Mouse (Mus musculus): Measurements from ENCODE around the gene Chrna9.
"Not testable (repeated sequence)": the region's sequence is repeated elsewhere in the genome, so short reads cannot be mapped to it uniquely, and the experiment has no call there.

Gene Chrna9

DNA sequence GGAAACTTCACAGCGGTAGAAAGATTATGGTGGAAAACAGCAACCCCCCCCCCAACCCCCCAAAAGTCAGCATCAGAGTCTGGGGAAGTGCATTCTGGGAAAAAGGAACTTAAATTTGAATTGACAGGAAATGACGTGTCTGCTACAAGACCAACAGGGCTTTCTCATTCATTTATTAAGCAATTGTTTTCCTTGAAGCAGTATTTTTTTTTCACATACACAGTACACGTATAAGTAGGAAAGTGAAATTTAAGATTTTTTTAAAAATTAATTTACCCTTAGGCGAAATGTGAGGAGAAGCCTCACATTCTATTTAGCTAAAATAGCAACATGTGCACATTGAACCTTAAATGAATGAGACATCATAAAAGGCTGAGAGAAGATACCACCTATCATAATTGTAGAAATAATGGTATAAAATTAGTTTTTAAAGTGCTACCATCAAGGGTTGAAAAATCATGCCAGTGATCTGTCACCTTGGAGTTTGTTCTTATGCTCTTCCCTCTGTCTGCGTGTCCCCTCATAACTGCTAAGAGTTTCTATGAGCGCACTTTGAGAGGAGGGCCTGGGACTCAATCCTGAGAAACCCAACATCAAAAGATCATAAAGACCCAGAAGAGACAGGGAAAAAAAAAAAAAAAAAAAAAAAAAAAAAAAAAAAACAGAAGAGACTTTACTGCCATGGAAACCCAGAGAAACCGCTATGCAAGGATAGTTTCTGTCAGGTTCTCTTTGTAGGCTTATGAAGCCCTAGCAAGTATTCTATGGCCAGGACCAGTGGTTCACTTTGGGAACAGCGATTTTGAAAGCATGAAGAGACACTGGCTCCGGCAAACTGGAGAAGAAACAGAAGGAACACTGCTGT is 21.7 kb downstream of the Chrna9 start:
- DNase-seq (ENCODE audit: low spot score) = no peak

DNA sequence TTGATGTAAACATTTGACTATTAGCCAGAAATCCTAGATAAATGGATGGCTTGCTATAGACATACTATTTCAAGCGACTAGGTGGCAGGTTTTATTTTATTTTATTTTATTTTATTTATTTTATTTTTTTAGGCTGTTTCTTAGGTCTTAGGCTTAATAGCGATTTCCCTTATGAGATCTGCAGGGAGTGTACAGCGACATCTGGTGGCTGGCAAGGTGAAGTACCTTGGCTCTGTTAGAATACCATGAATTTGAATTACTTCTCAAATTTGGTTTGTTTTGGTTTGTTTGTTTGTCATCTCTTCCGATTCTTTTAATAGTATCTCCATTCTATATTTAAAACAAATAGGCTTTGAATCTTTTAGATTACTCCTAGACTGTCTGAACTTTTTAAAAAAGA is 23.9 kb downstream of the Chrna9 start:
- DNase-seq (ENCODE audit: low spot score) = no peak

DNA sequence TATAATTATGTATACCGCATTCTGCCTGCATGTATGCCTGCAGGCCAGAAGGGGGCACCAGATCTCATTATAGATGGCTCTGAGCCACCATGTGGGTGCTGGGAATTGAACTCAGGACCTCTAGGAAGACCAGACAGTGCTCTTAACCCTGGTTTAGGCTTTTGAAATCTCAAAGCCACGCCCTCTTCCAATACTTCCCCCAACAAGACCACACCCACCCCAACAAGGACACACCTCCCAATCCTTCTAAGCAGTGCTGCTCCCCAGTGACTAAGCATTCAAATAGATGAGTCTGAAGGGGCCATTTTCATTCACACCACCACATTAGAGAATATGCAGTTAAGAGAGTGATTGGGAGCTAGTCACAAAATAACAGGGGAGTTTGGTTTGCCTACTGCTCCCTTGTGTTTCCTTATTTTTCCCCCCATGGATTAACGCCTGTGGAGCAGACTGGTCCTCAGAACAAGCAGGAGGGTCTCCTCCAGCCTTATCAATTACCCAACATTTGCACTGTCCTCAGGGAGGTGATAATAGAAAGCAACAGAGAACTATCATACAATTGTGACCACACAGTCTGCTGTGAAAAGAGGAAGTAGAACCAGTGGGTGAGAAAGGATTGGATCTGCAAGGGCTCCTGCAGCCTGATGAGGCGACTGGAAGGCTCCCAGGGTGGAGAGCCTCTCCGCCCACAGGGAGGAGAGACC is 25.3 kb downstream of the Chrna9 start:
- DNase-seq (ENCODE audit: low spot score) = no peak

DNA sequence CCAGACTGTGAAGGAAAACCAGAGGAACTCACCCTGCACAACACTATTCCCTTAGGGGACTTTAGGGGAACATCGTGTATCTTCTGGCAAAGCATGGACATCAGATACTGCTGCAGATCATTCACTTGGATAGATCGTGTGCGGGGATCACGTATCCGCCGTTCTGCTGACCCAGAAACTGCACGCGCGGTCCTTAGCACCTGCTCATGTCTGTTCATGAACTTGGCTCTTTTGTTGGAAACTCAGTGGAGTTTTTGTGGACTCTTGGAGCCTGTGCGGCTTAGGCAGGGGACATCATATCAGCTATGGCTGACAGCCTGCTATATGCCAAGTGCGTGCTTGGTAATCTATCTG is 25.9 kb downstream of the Chrna9 start:
- no peak for DNase-seq (ENCODE audit: low spot score)

DNA sequence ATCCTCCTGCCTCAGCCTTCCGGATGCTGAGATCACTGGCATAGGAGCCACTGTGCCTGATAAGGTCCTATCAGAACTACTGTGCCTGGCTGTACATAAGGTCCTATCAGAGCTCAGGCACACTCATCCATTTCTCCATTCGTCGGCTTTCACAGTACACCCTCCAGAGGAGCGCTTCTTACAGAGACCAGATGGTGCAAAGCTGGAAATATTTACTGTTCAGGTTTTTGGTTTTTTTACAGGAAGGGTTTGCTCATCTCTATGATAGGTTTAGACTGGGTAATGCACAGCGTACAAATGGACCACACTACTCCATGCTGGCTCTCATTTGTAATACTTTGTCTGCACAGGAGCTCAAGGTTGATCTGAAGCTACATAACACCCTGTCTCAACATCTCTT is 28.6 kb downstream of the Chrna9 start:
- DNase-seq (ENCODE audit: low spot score) = no peak

DNA sequence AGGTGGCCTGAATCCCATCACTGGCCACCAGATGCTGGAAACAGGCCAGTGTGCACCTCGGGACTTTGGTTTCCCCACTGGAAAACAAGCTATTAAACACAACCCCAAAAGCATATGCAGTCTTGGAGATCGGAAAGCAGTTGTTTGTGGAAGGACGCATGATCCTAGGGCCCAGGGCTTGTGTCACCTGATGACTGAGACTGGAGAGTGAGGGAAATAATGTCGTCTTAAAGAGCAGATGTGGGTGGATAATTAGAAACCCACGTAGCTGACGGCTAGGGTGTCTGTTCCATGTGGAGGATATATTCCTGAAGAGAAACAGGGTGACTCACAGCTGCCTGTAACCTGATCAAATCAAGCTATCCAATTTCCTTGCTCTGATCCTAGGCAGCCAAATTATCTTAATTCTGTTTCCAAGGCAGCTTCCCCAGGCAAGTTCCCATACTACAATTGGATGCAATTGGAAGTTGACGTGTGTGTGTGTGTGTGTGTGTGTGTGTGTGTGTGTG is 31.1 kb downstream of the Chrna9 start:
- no peak for DNase-seq (ENCODE audit: low spot score)

DNA sequence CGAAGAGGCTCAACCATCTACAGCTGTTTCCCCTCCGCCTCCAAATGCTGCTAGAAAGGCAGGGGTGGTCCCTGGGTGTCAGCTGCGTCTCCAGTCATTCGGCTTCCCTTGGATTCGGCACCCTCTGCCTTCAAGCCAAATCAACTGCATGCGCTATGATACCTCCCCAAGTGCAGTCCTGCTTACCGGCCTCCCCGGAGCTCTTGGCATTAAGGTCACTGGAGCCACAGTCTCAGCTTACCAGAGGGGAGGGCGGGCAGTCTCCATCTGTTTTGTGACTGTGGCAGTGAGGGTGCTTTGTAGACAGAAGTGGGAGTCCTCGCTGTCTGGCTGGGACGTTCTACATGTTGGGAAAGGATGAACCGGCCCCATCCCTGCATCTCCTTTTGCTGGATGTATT is 32.4 kb downstream of the Chrna9 start:
- no peak for DNase-seq (ENCODE audit: low spot score)

DNA sequence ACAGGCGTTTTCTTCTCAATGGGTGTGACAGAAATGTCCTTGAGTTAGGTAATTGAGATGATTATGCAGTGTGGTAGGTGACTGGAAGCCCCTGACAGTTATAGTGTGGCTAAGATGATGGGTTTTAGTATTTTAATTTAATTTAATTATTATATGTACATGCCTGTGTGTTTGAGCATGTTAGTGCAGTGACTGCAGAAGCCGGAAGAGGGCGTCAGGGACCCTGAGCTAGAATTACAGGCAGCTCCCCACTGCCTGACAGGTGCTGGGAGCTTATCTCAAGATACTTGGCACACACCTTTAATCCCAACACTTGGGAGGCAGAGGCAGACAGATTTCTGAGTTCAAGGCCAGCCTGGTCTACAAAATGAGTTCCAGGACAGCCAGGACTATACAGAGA is 33.3 kb downstream of the Chrna9 start:
- no peak for DNase-seq (ENCODE audit: low spot score)

DNA sequence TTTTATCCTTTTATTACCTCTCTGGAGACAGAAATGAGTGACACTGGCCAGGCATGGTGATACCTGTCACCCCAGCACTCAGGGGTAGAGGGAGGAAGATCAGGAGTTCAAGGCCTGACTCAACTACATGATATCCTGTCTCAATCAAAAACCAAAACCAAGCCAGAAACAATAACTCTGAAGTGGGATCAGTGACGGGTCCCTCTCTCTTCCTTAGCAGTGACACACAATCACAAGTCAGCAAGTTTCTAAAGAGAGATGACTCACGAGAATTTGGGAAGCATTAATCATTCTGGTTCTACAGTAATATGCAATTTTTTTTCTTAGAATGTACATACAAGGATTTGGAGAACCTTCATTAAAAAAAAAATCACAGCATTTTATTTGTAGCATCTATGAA is 38.5 kb downstream of the Chrna9 start:
- DNase-seq (ENCODE audit: low spot score) = no peak

DNA sequence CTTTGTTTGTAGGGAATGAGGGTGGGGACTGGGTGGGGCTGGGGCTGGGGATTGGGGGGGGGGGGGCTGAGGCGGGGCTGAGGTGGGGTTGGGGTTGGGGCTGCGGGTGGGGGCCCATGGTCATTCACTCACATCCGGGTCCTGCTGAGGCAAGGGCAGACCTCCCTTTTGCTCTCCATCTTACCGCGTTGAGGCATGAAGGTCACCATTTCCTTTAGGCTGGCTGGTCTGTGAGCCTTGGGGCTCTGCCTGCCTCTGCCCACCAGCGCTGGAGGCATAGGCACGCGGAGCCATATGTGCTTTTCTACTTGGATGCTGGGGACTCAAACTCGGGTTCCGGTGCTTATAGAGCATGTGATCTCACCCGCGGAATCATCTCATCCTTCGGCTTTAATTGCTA is 41.0 kb downstream of the Chrna9 start:
- DNase-seq (ENCODE audit: low spot score) = no peak

DNA sequence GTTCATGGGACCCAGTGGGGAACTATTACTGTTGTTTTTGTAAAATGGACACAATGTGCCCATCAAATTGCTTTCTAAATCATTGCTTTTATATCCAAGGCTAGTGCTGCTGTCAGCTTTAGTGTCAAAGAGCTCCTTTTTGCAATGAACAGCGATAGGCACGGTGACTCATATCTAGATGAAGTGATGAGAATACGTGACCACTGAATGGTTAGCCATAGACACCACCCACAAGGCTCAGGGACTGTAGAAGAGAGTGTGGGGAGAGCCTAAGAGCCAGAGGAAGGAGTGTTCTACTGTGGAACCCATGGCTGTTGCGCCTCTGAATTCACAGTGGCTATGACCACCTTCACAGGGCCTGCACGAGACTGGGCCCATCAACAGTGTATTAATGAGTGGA is 51.7 kb downstream of the Chrna9 start:
- no peak for DNase-seq (ENCODE audit: low spot score)

DNA sequence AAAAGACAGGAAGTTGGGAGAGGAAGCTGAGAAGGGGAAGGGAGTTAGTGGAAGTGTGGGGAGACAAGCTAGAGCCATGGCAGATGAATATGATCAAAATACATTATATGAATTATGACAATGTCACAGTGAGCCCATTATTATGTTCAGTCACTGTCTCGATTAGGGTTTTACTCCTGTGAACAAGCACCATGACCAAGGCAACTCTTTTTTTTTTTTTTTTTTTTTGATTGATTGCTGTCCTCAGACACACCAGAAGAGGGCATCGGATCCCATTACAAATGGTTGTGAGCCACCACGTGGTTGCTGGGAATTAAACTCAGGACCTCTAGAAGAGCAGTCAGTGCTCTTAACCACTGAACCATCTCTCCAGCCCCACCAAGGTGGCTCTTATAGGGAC is 52.3 kb downstream of the Chrna9 start:
- not testable (repeated sequence) for DNase-seq (ENCODE audit: low spot score)

DNA sequence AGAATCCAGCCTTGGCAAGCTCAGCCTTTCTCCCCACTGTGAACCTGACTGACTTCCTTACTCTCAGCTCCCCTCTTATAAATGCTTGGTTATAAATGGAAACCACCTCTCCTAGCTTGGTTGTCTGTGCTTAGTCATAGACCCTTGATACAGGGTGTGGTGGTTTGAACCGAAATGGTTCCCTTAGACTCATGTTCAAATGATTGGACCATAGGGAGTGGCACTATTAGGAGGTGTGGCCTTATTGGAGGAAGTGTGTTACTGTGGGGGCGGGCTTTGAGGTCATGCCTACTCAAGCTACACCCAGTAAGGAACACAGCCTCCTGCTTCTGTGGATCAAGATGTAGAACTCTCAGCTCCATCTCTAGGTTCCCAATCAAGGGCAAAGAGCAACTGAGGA is 56.5 kb downstream of the Chrna9 start:
- DNase-seq (ENCODE audit: low spot score) = no peak

DNA sequence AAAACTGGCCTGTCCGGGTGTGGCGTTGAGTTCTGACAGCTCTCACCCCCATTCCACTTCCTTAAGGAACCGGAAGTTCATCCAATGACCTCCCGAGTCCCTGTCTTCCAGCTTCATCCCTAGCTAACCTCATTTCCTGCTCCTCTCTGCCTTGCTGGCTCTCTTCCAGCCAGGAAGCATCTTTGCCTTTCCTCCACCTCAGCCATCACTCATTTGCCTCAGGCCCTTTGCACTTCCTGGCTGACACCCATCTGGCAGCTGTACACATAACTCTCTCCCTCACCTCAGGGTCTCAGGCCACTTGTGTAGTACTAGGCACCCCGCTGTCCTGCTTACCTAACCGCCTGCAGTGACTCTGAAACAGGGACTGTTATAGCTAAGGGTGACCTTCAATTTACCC is 59.9 kb downstream of the Chrna9 start:
- no peak for DNase-seq (ENCODE audit: low spot score)

DNA sequence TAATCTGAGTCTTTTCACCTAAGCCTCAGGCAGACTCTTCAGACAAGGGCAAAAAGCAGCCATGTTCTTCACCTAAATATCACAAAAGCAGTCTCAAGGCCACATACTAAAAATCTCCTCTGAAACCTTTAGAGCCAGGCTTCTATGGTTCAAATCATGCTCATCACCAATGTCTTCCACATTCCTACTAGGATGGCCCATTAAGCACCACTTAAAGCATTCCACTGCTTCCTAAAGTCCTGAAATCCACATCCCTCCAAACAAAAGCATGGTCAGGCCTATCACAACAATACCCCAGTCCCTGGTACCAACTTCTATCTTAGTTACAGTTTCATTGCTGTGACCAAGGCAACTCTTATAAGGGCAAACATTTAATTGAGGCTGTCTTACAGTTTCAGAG is 63.1 kb downstream of the Chrna9 start:
- DNase-seq (ENCODE audit: low spot score) = no peak

DNA sequence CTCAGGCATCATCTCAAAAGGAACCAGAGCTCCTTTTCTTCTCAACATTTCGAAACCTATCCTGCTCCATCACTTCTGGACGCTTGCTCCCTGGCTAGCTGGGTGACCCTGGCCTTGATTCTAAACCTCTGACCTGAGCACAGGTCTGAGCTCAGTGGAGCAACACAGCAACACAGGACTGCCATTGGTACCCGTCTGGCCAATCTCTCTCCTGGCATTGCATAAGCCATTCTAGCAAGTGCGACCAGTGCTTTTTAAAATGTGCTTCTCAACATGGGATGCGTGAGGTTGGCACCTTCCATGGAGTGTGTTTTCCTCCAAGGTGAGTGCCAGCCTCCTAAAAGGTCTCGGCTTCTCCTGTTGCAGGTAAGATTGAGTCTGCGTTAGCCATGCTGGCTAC is 64.4 kb downstream of the Chrna9 start:
- no peak for DNase-seq (ENCODE audit: low spot score)

DNA sequence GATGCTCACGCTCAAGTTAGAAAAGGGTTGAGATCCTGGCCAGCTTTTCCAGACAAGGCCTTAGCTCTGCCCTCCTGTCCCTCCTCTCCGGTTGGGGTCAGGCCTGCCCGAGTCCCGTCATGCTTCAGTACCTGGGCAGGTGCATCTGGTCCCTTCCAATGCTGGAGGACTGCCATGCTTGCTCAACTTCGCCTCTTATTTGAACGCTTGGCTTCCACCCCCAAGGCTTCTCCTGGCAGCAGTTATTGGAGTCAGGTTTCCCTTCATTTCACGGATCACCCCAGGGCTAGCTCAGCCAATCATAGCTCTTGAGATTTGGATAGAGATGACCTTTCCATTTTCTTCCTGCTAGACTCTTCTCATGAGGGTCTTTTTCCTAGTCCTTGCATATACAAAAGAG is 65.4 kb downstream of the Chrna9 start:
- DNase-seq (ENCODE audit: low spot score) = no peak

DNA sequence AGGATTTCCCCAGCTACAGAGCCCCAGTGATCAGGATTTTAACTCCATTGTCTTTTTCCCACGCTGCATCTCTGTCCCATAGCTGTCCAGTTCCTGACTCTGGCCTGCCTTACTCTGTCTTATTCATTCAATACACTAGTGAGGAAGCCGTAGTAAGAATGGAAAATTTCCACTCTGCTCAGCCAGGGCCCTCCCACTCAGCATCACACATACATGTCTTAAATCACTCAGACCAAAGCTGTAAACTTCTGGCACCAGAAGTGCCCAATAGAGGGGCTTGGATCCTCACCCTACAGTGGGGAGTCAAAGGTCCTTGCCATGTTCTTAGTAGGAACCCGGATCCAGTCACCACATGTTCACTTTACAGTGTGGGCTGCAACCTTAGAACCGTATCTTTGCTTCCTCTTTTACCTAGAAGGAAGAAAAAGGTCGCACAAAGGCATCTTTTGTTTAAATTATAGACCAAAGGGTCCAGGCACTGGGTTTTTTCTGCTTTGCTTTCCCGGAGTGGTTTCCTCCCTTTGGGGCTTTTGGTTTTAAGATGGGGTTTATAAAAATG is 65.9 kb downstream of the Chrna9 start:
- DNase-seq (ENCODE audit: low spot score) = no peak

DNA sequence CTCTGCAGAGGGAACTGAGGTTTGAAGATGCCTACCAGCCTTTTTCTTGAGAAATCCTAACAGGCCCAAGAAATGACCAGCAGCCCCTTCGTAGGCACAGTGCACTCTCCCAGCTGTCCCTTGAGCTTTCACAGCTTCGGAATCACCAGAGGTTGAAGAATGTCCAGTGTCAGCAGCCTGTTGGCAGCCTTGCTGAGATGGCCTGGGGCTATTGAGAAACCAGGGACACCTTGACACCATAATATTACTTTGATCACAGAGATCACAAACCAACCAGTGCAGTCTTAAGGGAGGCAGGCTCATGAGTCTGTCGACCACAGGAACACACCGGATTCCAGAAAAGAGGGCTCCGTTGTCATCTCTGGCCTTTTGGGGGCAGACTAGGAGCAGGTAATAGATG is 66.5 kb downstream of the Chrna9 start:
- no peak for DNase-seq (ENCODE audit: low spot score)

DNA sequence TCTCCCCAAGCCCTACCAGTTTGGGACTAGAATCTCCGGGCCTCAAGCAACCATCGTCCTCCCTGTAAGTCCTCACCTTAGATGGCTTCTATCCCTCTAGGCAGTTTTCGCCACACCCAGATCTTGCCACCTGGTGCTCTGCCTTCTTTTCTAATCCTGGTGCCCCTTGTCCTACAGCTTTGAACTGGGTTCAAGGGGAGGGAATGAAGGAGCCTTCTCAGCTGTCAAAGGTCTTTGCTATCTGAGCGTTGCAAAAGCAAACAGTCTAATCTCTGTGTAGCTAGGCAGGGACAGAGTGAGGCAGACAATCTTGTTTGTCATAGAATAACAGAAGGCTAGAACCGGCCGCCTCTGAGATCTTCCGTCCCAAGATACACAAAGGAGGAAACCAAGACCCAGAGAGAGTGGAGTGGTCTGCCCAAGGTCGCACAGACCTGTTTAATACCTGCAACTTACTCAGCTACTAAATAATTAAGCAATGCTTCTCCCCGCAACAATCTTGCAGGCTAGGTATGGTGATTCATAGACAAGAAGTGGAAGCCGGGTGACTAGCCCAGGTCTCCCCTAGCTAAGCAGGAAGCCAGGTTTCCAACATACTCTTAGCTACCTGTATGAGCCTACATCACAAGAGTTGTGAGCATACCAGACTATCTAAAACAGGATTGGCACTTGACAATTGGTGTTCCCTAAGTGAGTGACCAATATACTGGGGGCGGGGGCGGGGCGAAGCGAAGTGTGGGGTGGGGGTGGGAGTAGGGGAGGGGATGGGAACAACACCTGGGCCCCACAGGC is 69.6 kb downstream of the Chrna9 start, which contains the start of gene 9130230L23Rik:
9130230L23Rik (minus strand) TSS at position 152 of the 792 bp plus-strand sequence.
- DNase-seq (ENCODE audit: low spot score) = no peak

DNA sequence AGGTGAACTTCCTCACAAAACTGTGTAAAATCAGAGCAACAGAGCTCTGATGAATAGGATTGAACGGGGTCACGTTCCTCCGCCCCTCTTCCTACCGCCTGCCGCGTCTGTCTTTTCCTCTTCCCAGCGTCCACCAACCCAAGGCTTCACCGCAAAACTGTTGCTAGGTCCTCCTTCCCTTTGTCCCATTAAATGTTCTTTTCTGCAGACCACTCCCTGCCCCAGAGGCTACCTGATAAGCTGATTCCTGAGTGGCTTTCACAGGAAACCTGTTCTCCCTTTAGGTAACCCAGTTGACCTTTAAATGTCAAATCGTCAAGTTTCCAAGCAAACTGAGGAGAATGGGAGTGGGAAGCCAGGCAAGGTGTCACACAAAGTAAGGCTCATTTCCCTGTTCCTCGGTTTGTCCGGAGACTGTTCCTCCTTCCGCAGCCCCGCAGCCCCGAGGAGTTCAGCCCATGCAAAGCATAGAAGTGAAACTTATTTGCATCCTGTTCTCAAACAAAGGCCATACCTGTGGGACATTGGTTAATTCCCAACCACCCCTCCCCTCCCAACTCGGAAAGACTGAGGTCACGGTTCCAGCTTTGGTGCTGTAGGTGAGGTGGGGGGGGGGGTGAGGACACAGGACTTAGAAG is 70.4 kb downstream of the Chrna9 start:
- no peak for DNase-seq (ENCODE audit: low spot score)

Data from urinary bladder, postnatal 10 days (tissue).